Mouse (Mus musculus) forebrain, postnatal 0 days (tissue): ENCODE data around the gene Trpm4. TPM values are rescaled to one million over a fixed set of nuclear protein-coding genes. Genes with fewer than 3 reads are reported as not detected.

Source experiments
- ATAC-seq: fragments of 200-750 bp; cut with Nextera tagmentation; 2 replicates; pipeline ENCODE4 v1.8.0; 2017; ENCODE audit warnings: mild to moderate bottlenecking, moderate library complexity
- DNase-seq: peaks from one replicate; pipeline ENCODE4 v3.0.0-alpha.2; 2015
- H3K27ac ChIP-seq: fragments of 300-500 bp; sonication (generic); 2 replicates; pipeline ENCODE4 v1.5.1; 2014; ENCODE audit warnings: low read depth, mild to moderate bottlenecking, antibody characterized with exemption, low read length, moderate library complexity, mixed read lengths
- H3K27me3 ChIP-seq: fragments of 300-500 bp; sonication (generic); 2 replicates; pipeline ENCODE4 v1.6.1; 2014; ENCODE audit warnings: mild to moderate bottlenecking, low read length, mixed read lengths; ENCODE audit not compliant: insufficient read depth
- H3K36me3 ChIP-seq: fragments of 300-500 bp; sonication (generic); 2 replicates; pipeline ENCODE4 v1.6.1; 2014; ENCODE audit warnings: mild to moderate bottlenecking, moderate library complexity; ENCODE audit not compliant: insufficient read depth
- H3K4me1 ChIP-seq: fragments of 300-500 bp; sonication (generic); 2 replicates; pipeline ENCODE4 v1.6.1; 2014; ENCODE audit warnings: antibody characterized with exemption; ENCODE audit not compliant: insufficient read depth
- H3K4me2 ChIP-seq: fragments of 300-500 bp; sonication (generic); 2 replicates; pipeline ENCODE4 v1.6.1; 2014; ENCODE audit warnings: low read depth, mild to moderate bottlenecking, moderate library complexity
- H3K4me3 ChIP-seq: fragments of 300-500 bp; sonication (generic); 2 replicates; pipeline ENCODE4 v1.5.1; 2014; ENCODE audit warnings: low read depth, low read length, mixed read lengths
- H3K9ac ChIP-seq: fragments of 300-500 bp; sonication (generic); 2 replicates; pipeline ENCODE4 v1.6.1; 2014; ENCODE audit warnings: mild to moderate bottlenecking
- H3K9me3 ChIP-seq: fragments of 300-500 bp; sonication (generic); 2 replicates; pipeline ENCODE4 v1.6.1; 2016; ENCODE audit warnings: low read length
- CTCF ChIP-seq: sonication (generic); IDR thresholded peaks from 2 replicates; pipeline ENCODE4 v1.5.1; 2016; ENCODE audit warnings: antibody characterized with exemption, control low read depth, low read depth
- WGBS: fragments of 180-500 bp; shearing (Covaris S2); extraction: QIAGEN DNeasy Blood & Tissue Kit; methylation state at CpG from one replicate; pipeline ENCODE4 v1.1.7; 2014; 5-methylcytosine and 5-hydroxymethylcytosine counted together
- polyA plus RNA-seq: library from polyadenylated mRNA; unstranded; fragments of >200 nt; fragmentation: Nextera tagmentation; extraction: Ambion mirVana; gene quantifications from 2 replicates; pipeline ENCODE4 v1.2.1, GENCODE M21; 2015
- total RNA-seq: library from RNA; depleted of rRNA; stranded (reverse); fragments of >200 nt; gene quantifications from 2 replicates; pipeline ENCODE4 v1.2.3, GENCODE M21; 2014

The Trpm4 gene
- total and polyA plus RNA-seq, 2 experiments from 2014 or later: 9.4 to 17.1 TPM

DNA sequence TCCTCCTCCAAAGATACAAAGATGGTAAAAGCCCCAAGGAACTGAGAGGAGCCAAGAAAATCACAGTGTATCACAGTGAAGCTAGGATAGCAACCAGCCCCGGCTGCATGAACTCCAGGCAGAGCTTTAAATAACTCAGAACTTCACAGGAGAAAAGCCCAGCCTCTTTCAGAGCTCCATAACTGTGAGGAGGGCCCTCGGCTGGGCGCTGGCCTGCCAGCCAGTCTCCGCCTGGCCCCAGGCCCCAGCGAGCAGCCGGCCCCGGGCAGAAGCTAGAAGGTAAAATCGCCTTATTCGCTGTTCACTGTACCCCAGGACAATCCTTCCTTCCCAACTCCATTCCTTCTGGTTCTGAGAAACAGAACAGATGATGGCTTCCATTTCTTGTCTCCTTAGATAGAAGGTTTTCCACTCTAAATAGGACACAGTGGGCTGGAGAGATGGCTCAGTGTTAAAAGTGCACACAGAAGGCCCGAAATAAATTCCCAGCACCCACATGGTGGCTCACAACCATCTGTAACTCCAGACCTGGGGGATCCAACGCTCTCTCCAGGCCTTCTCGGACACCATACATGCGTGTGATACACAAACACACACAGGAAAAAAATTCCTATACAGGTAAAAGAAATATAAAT, 4.6 kb downstream of the Trpm4 start:
- H3K9me3 ChIP-seq: no peaks in the 10 kb centered on the region
- DNase-seq (no peak), ATAC-seq (no peak)
- TF ChIP-seq CTCF: no peak
- no peaks in the 10 kb centered on the region for H3K27me3 ChIP-seq
- H3K36me3 ChIP-seq: no peaks in the 10 kb centered on the region; the same call in 1 of the 2 replicates
- WGBS: 77% methylated on average over 13 of the region's 13 CpGs
- no peak overlapping the region for H3K27ac ChIP-seq
- 0 out of 2 replicates have a peak overlapping the region, but pooled peaks have one; percentile 3 for H3K9ac ChIP-seq
- H3K4me3 ChIP-seq: no peak overlapping the region
- H3K4me2 ChIP-seq: no peak overlapping the region
- H3K4me1 ChIP-seq: no peaks in the 10 kb centered on the region

DNA sequence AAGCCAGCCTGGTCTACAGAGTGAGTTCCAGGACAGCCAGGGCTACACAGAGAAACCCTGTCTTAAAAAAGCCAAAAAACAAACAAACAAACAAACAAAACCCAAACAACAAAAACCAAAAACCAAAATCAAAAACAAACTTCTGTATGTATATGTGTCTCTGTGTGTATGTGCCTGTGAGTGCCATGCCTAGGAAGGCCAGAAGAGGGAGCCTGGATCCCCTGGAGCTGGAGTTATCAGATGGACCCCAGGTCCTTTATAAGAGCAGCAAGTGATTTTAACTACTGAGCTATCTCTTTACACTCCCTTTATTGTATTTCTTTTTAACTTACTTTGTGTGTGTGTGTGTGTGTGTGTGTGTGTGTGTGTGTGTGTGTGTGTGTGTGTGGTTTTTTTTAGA, 7.8 kb downstream of the Trpm4 start:
- H3K9ac ChIP-seq: no peak overlapping the region
- H3K4me3 ChIP-seq: no peak overlapping the region
- TF ChIP-seq CTCF: peak; percentile 24
- H3K9me3 ChIP-seq: no peaks in the 10 kb centered on the region
- H3K4me1 ChIP-seq: no peaks in the 10 kb centered on the region
- no peaks in the 10 kb centered on the region for H3K27me3 ChIP-seq
- no peak overlapping the region for H3K27ac ChIP-seq
- no peak overlapping the region for H3K4me2 ChIP-seq
- H3K36me3 ChIP-seq: peaks cover 10% of the 10 kb centered on the region; the same call in 1 of the 2 replicates
- DNase-seq: no peak
- no peak for ATAC-seq

DNA sequence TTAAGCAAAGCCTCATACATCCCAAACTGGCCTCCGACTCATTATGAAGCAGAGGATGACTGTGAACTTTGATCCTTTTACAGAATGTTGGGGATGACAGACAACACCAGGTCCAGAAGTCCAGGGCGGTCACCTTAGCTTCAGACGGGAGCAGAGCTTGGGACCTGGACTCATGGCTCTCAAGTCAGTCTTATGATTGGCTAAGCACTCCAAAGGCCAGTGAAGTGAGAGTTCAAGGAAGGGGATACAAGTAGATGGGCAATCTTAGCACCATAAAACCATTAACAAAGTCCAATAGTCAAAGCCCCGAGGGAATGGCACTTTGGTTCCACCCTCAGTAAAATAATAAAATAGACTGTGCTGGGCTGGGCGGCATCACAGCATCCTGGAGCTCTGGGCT, 10.5 kb downstream of the Trpm4 start:
- Histone ChIP-seq H3K27me3 (no peaks in the 10 kb centered on the region), H3K4me2 (no peak overlapping the region), H3K4me3 (no peak overlapping the region), H3K27ac (no peak overlapping the region), H3K4me1 (no peaks in the 10 kb centered on the region), H3K36me3 (peaks cover 10% of the 10 kb centered on the region; the same call in 1 of the 2 replicates), H3K9me3 (no peaks in the 10 kb centered on the region), H3K9ac (no peak overlapping the region)
- 92% methylated on average over 5 of the region's 5 CpGs for WGBS
- TF ChIP-seq CTCF: no peak
- ATAC-seq: no peak
- DNase-seq: no peak

DNA sequence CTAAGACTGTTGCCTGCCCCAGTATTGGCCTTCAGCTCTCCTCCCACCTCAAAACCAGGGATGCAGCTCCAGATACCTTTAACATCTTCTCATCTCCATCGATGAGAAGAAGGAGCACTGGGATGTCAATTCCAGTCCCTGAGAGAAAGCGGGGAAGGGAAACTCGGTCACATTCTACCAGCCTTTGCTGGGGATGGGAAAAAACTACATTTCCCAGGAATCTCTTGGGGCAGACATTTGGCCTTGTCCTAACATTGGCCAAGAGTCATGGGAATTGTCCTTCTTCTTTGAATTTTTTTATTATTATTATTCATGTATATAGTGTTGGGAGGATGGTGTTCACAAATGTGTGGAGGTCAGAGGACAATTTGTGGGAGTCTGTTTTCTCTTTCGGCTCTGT, 11.3 kb downstream of the Trpm4 start:
- no peak for TF ChIP-seq CTCF
- no peaks in the 10 kb centered on the region for H3K9me3 ChIP-seq
- no peak for DNase-seq
- H3K4me2 ChIP-seq: no peak overlapping the region
- no peak overlapping the region for H3K9ac ChIP-seq
- peaks cover 10% of the 10 kb centered on the region for H3K36me3 ChIP-seq
- no peaks in the 10 kb centered on the region for H3K27me3 ChIP-seq
- ATAC-seq: no peak
- WGBS: 90% methylated on average over 4 of the region's 4 CpGs
- no peaks in the 10 kb centered on the region for H3K4me1 ChIP-seq
- H3K4me3 ChIP-seq: no peak overlapping the region
- H3K27ac ChIP-seq: no peak overlapping the region

DNA sequence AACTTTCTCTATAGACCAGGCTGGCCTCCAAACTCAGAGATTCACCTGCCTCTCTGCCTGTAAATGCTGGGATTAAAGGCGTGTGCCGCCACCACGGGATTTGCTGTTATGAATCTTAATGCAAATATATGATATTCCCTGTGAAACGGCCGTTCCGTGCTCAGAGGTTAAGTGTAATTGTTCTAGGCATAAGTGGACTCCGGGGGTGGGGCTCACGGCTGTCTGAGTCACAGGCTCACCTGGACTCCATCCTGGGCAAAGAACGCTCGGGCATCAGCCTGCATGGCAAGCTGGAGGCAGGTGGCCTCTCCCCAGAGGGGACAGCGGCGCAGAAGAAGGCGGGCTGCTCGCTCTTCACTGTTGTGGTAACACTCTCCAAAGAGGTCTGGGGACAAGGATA, 17.0 kb downstream of the Trpm4 start:
- 91% methylated on average over 14 of the region's 14 CpGs for WGBS
- Histone ChIP-seq H3K4me3 (no peak overlapping the region), H3K9me3 (no peaks in the 10 kb centered on the region), H3K4me2 (no peak overlapping the region), H3K27ac (no peak overlapping the region), H3K4me1 (no peaks in the 10 kb centered on the region), H3K27me3 (no peaks in the 10 kb centered on the region), H3K36me3 (peaks cover 11% of the 10 kb centered on the region), H3K9ac (no peak overlapping the region)
- DNase-seq (no peak), ATAC-seq (no peak)
- no peak for TF ChIP-seq CTCF

DNA sequence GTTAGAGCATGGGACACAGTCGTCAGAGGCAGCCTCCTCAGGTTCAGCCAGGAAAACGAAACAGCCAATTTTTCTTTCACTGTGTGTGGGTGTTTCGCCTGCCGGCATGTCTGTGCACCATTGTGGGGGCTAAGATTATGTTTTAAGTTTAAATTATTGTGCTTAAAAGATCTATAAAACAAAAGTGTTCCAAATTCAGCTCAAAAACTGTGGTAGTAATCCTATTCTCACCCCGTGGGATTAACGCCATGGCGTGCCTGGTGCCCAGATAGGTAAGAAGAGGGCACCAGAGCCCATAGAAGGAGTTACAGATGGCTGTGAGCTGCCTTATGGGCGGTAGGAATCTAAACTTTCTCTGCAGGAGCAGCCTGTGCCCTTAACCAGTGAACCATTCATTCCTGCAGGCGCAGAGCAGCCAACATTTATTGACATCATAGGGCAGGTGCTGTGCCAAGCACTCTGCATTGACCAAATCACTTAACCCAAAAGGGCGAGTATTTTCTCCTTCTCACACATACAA, 18.3 kb downstream of the Trpm4 start:
- no peak for ATAC-seq
- Histone ChIP-seq H3K4me3 (no peak overlapping the region), H3K36me3 (peaks cover 11% of the 10 kb centered on the region), H3K4me2 (no peak overlapping the region), H3K27me3 (no peaks in the 10 kb centered on the region), H3K27ac (no peak overlapping the region), H3K4me1 (no peaks in the 10 kb centered on the region), H3K9me3 (no peaks in the 10 kb centered on the region), H3K9ac (no peak overlapping the region)
- WGBS: 82% methylated on average over 10 of the region's 10 CpGs
- no peak for DNase-seq
- no peak for TF ChIP-seq CTCF

DNA sequence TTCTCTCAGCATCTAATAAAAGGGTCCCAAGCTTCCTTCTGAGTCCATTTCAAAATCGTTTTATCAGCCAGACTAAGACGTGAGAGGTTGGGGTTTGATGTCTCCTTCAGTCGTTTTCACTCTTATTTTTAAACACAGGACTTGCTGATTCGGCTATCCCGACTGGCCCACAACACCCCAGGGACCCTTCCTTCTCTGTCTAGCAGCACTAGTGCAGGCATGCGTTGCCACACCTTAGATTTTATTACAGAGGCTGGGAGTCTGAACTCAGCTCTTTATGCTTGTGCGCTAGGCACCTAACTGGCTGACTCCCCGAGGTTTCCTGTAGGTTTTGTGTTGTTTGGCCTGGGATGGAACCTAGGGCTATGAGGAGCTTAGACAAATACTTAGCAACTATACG, 20.1 kb downstream of the Trpm4 start:
- Histone ChIP-seq H3K4me1 (no peaks in the 10 kb centered on the region), H3K9me3 (no peaks in the 10 kb centered on the region), H3K4me3 (no peak overlapping the region), H3K36me3 (peaks cover 11% of the 10 kb centered on the region), H3K27ac (no peak overlapping the region), H3K9ac (no peak overlapping the region), H3K27me3 (no peaks in the 10 kb centered on the region), H3K4me2 (no peak overlapping the region)
- no peak for TF ChIP-seq CTCF
- WGBS: 38% methylated on average over 9 of the region's 9 CpGs
- ATAC-seq: no peak
- no peak for DNase-seq
